Mouse (Mus musculus) hindbrain, embryonic 15.5 days (tissue): ENCODE data around the gene Afap1. TPM values are rescaled to one million over a fixed set of nuclear protein-coding genes. Genes with fewer than 3 reads are reported as not detected.

Source experiments
- ATAC-seq: fragments of 200-750 bp; cut with Nextera tagmentation; 2 replicates; pipeline ENCODE4 v1.8.0; 2017; ENCODE audit warnings: low read depth, moderate number of reproducible peaks, moderate TSS enrichment; ENCODE audit not compliant: low FRiP score
- H3K27ac ChIP-seq: fragments of 300-500 bp; sonication (generic); replicated peaks from 2 replicates; pipeline ENCODE4 v1.5.1; 2015; ENCODE audit warnings: mild to moderate bottlenecking, inconsistent platforms
- H3K27me3 ChIP-seq: fragments of 300-500 bp; sonication (generic); 2 replicates; pipeline ENCODE4 v1.6.1; 2015; ENCODE audit warnings: control low read depth, inconsistent platforms
- H3K36me3 ChIP-seq: fragments of 300-500 bp; sonication (generic); 2 replicates; pipeline ENCODE4 v1.6.1; 2015; ENCODE audit warnings: control low read depth, inconsistent platforms
- H3K4me1 ChIP-seq: fragments of 300-500 bp; sonication (generic); replicated peaks from 2 replicates; pipeline ENCODE4 v1.6.1; 2015; ENCODE audit warnings: control low read depth, inconsistent platforms
- H3K4me2 ChIP-seq: fragments of 300-500 bp; sonication (generic); 2 replicates; pipeline ENCODE4 v1.6.1; 2015; ENCODE audit warnings: moderate library complexity, mild to moderate bottlenecking, inconsistent platforms
- H3K4me3 ChIP-seq: fragments of 300-500 bp; sonication (generic); 2 replicates; pipeline ENCODE4 v1.5.1; 2015; ENCODE audit warnings: mild to moderate bottlenecking, inconsistent platforms
- H3K9ac ChIP-seq: fragments of 300-500 bp; sonication (generic); 2 replicates; pipeline ENCODE4 v1.6.1; 2015; ENCODE audit warnings: inconsistent platforms
- H3K9me3 ChIP-seq: fragments of 300-500 bp; sonication (generic); 2 replicates; pipeline ENCODE4 v1.6.1; 2016; ENCODE audit warnings: control low read depth, inconsistent platforms
- WGBS: fragments of 180-500 bp; shearing (Covaris S2); methylation state at CpG from one replicate; pipeline ENCODE4 v1.1.7; 2015; 5-methylcytosine and 5-hydroxymethylcytosine counted together
- polyA plus RNA-seq: library from polyadenylated mRNA; unstranded; fragments of >200 nt; fragmentation: Nextera tagmentation; extraction: Ambion mirVana; gene quantifications from 2 replicates; pipeline ENCODE4 v1.2.1, GENCODE M21; 2015

The Afap1 gene
- polyA plus RNA-seq, 1 experiment from 2014 or later: 73.2 TPM

GRCm38 (mm10) chr5:35898994-35899393, 5.9 kb downstream of the Afap1 start:
- Histone ChIP-seq H3K27ac (no peak overlapping the region; the same call in 1 of the 2 replicates), H3K4me3 (no peak overlapping the region), H3K4me2 (no peak overlapping the region), H3K9ac (no peak overlapping the region), H3K27me3 (no peaks in the 10 kb centered on the region), H3K9me3 (no peaks in the 10 kb centered on the region), H3K36me3 (no peaks in the 10 kb centered on the region), H3K4me1 (peaks cover 80% of the 10 kb centered on the region)
- WGBS: 79% methylated on average over 3 of the region's 3 CpGs
- no peak for ATAC-seq

- no peak for ATAC-seq
- no peaks in the 10 kb centered on the region for H3K36me3 ChIP-seq
- H3K27me3 ChIP-seq: no peaks in the 10 kb centered on the region
- WGBS: 28% methylated on average over 10 of the region's 10 CpGs
- H3K4me2 ChIP-seq: 0 out of 2 replicates have a peak overlapping the region, but pooled peaks have one; percentile 33
- no peak overlapping the region for H3K9ac ChIP-seq
- no peaks in the 10 kb centered on the region for H3K9me3 ChIP-seq
- H3K27ac ChIP-seq: no peak overlapping the region
- peaks cover 82% of the 10 kb centered on the region for H3K4me1 ChIP-seq
- no peak overlapping the region for H3K4me3 ChIP-seq
These were observed 7.5 kb downstream of the Afap1 start for GRCm38 (mm10) chr5:35900401-35901225.

GRCm38 (mm10) chr5:35901226-35901809, 8.2 kb downstream of the Afap1 start:
- Histone ChIP-seq H3K27me3 (no peaks in the 10 kb centered on the region), H3K4me3 (no peak overlapping the region), H3K9me3 (no peaks in the 10 kb centered on the region), H3K36me3 (no peaks in the 10 kb centered on the region), H3K27ac (peak overlapping the region; percentile 38; the same call in 1 of the 2 replicates), H3K9ac (no peak overlapping the region), H3K4me2 (0 out of 2 replicates have a peak overlapping the region, but pooled peaks have one; percentile 33), H3K4me1 (peaks cover 80% of the 10 kb centered on the region)
- 43% methylated on average over 11 of the region's 12 CpGs for WGBS
- ATAC-seq: no peak

GRCm38 (mm10) chr5:35903456-35903855, 10.3 kb downstream of the Afap1 start:
- WGBS: 68% methylated on average over 8 of the region's 8 CpGs
- Histone ChIP-seq H3K4me1 (peaks cover 81% of the 10 kb centered on the region), H3K27me3 (no peaks in the 10 kb centered on the region), H3K36me3 (no peaks in the 10 kb centered on the region), H3K4me3 (no peak overlapping the region), H3K27ac (no peak overlapping the region), H3K9me3 (no peaks in the 10 kb centered on the region), H3K9ac (no peak overlapping the region), H3K4me2 (no peak overlapping the region)
- ATAC-seq: no peak

- Histone ChIP-seq H3K9ac (no peak overlapping the region), H3K27me3 (no peaks in the 10 kb centered on the region), H3K36me3 (no peaks in the 10 kb centered on the region), H3K4me1 (peaks cover 84% of the 10 kb centered on the region), H3K9me3 (no peaks in the 10 kb centered on the region), H3K27ac (no peak overlapping the region; the same call in 1 of the 2 replicates), H3K4me3 (no peak overlapping the region), H3K4me2 (no peak overlapping the region)
- ATAC-seq: no peak
- WGBS: 39% methylated on average over 8 of the region's 8 CpGs
These were observed 12.2 kb downstream of the Afap1 start for GRCm38 (mm10) chr5:35905283-35905682.

GRCm38 (mm10) chr5:35907090-35907489, 14.0 kb downstream of the Afap1 start:
- Histone ChIP-seq H3K27me3 (no peaks in the 10 kb centered on the region), H3K9ac (no peak overlapping the region), H3K4me1 (peaks cover 73% of the 10 kb centered on the region), H3K27ac (no peak overlapping the region), H3K9me3 (no peaks in the 10 kb centered on the region), H3K4me3 (no peak overlapping the region), H3K36me3 (no peaks in the 10 kb centered on the region), H3K4me2 (no peak overlapping the region)
- ATAC-seq: no peak
- 68% methylated on average over 4 of the region's 4 CpGs for WGBS

GRCm38 (mm10) chr5:35907633-35908426, 14.7 kb downstream of the Afap1 start:
- Histone ChIP-seq H3K4me1 (peaks cover 72% of the 10 kb centered on the region), H3K27me3 (no peaks in the 10 kb centered on the region), H3K4me2 (peak overlapping the region; percentile 17; the same call in 1 of the 2 replicates), H3K27ac (peak overlapping the region; percentile 79), H3K36me3 (no peaks in the 10 kb centered on the region), H3K4me3 (no peak overlapping the region), H3K9me3 (no peaks in the 10 kb centered on the region), H3K9ac (peak overlapping the region; percentile 20; the same call in 1 of the 2 replicates)
- ATAC-seq: peak; percentile 91
- 14% methylated on average over 15 of the region's 15 CpGs for WGBS

- 43% methylated on average over 13 of the region's 13 CpGs for WGBS
- H3K4me3 ChIP-seq: no peak overlapping the region
- peak overlapping the region; percentile 79 for H3K27ac ChIP-seq
- no peaks in the 10 kb centered on the region for H3K36me3 ChIP-seq
- H3K27me3 ChIP-seq: no peaks in the 10 kb centered on the region
- no peak for ATAC-seq
- peak overlapping the region; percentile 20 for H3K9ac ChIP-seq
- peaks cover 62% of the 10 kb centered on the region for H3K4me1 ChIP-seq
- no peaks in the 10 kb centered on the region for H3K9me3 ChIP-seq
- H3K4me2 ChIP-seq: peak overlapping the region; percentile 17; the same call in 1 of the 2 replicates
These were observed 15.7 kb downstream of the Afap1 start for GRCm38 (mm10) chr5:35908626-35909443.

- H3K27me3 ChIP-seq: no peaks in the 10 kb centered on the region
- H3K4me2 ChIP-seq: no peak overlapping the region
- H3K4me3 ChIP-seq: no peak overlapping the region
- H3K4me1 ChIP-seq: peaks cover 54% of the 10 kb centered on the region
- WGBS: 51% methylated on average over 12 of the region's 12 CpGs
- peak overlapping the region; percentile 9; the same call in 1 of the 2 replicates for H3K27ac ChIP-seq
- H3K36me3 ChIP-seq: no peaks in the 10 kb centered on the region
- H3K9me3 ChIP-seq: no peaks in the 10 kb centered on the region
- no peak overlapping the region for H3K9ac ChIP-seq
- no peak for ATAC-seq
These were observed 22.6 kb downstream of the Afap1 start for GRCm38 (mm10) chr5:35915629-35916300.

GRCm38 (mm10) chr5:35916666-35917065, 23.5 kb downstream of the Afap1 start:
- Histone ChIP-seq H3K27ac (no peak overlapping the region), H3K36me3 (no peaks in the 10 kb centered on the region), H3K4me2 (no peak overlapping the region), H3K4me3 (no peak overlapping the region), H3K4me1 (peaks cover 62% of the 10 kb centered on the region), H3K9ac (no peak overlapping the region), H3K9me3 (no peaks in the 10 kb centered on the region), H3K27me3 (no peaks in the 10 kb centered on the region)
- no peak for ATAC-seq
- WGBS: 30% methylated on average over 5 of the region's 5 CpGs

- Histone ChIP-seq H3K36me3 (no peaks in the 10 kb centered on the region), H3K4me3 (no peak overlapping the region), H3K27ac (peak overlapping the region; percentile 81), H3K9ac (0 out of 2 replicates have a peak overlapping the region, but pooled peaks have one; percentile 1), H3K27me3 (no peaks in the 10 kb centered on the region), H3K9me3 (no peaks in the 10 kb centered on the region), H3K4me2 (no peak overlapping the region), H3K4me1 (peaks cover 78% of the 10 kb centered on the region)
- 9% methylated on average over 8 of the region's 8 CpGs for WGBS
- peak; percentile 28; the same call in 1 of the 2 replicates for ATAC-seq
These were observed 25.3 kb downstream of the Afap1 start for GRCm38 (mm10) chr5:35918387-35918786.
